8 mouse cellular contexts compared by ENCODE assay signal in genomic region chr3:37687158-37687980, GRCm38 (mm10). TPM values are rescaled to one million over a fixed set of nuclear protein-coding genes. Genes with fewer than 3 reads are reported as not detected.
DNase-seq lines count a peak whose midpoint lies in the region; ATAC-seq and TF ChIP-seq lines count a peak whose summit lies in the region.

No protein-coding gene starts in this region.

- ATAC-seq in forebrain, embryonic 14.5 days: no peak
- peak; percentile 44; the same call in 1 of the 2 replicates for ATAC-seq in heart, postnatal 0 days (ENCODE audit: insufficient read depth, low read depth)
- ATAC-seq in midbrain, postnatal 0 days (ENCODE audit: low FRiP score): peak; percentile 62

- peak overlapping the region; percentile 39 for H3K4me3 ChIP-seq in brown adipose tissue, adult 24 weeks (ENCODE audit: insufficient read depth, low read depth, low read length)
- H3K4me3 ChIP-seq in forebrain, embryonic 14.5 days (ENCODE audit: low read depth, low read length): peak overlapping the region; percentile 19
- peak overlapping the region; percentile 49 for H3K4me3 ChIP-seq in heart, postnatal 0 days (ENCODE audit: low read depth, low read length)
- H3K4me3 ChIP-seq in midbrain, postnatal 0 days (ENCODE audit: low read depth, low read length): peak overlapping the region; percentile 30
- peak overlapping the region; percentile 73 for H3K4me3 ChIP-seq in testis, adult 2 months (ENCODE audit: control insufficient read depth, low read depth, low read length)

- peak overlapping the region; percentile 40 for H3K9ac ChIP-seq in forebrain, embryonic 14.5 days (ENCODE audit: low read length)
- H3K9ac ChIP-seq in heart, postnatal 0 days (replicated peaks; ENCODE audit: low read depth, low read length): peak overlapping the region; percentile 53
- H3K9ac ChIP-seq in midbrain, postnatal 0 days (replicated peaks; ENCODE audit: low read length, poor library complexity, severe bottlenecking): peak overlapping the region; percentile 36; the same call in 1 of the 2 replicates

- no peak for TF ChIP-seq POLR2A in testis, adult 2 months (IDR thresholded peaks at IDR 0.05; ENCODE audit: control insufficient read depth, low read depth, low read length)

- WGBS in forebrain, embryonic 14.5 days: 30% methylated on average over 28 of the region's 28 CpGs
- 14% methylated on average over 28 of the region's 28 CpGs for WGBS in heart, postnatal 0 days
- WGBS in midbrain, postnatal 0 days: 23% methylated on average over 28 of the region's 28 CpGs

- H3K4me1 ChIP-seq in brown adipose tissue, adult 24 weeks (ENCODE audit: control insufficient read depth, insufficient read depth, insufficient read length, low read length): no peaks in the 10 kb centered on the region
- peaks cover 3% of the 10 kb centered on the region; the same call in 1 of the 2 replicates for H3K4me1 ChIP-seq in forebrain, embryonic 14.5 days (ENCODE audit: control insufficient read depth, insufficient read depth, low read length)
- no peaks in the 10 kb centered on the region for H3K4me1 ChIP-seq in heart, postnatal 0 days (ENCODE audit: control insufficient read depth, insufficient read depth)
- H3K4me1 ChIP-seq in midbrain, postnatal 0 days (ENCODE audit: insufficient read depth, low read length): peaks cover 4% of the 10 kb centered on the region; the same call in 1 of the 2 replicates
- H3K4me1 ChIP-seq in testis, adult 2 months (ENCODE audit: control insufficient read depth, insufficient read depth, low read length): peaks cover 19% of the 10 kb centered on the region

- H3K36me3 ChIP-seq in forebrain, embryonic 14.5 days (ENCODE audit: control insufficient read depth, insufficient read depth, low read length): no peaks in the 10 kb centered on the region
- no peaks in the 10 kb centered on the region for H3K36me3 ChIP-seq in heart, postnatal 0 days (replicated peaks; ENCODE audit: control insufficient read depth, insufficient read depth, low read length)
- no peaks in the 10 kb centered on the region for H3K36me3 ChIP-seq in midbrain, postnatal 0 days (ENCODE audit: insufficient read depth, low read length)
- H3K36me3 ChIP-seq in testis, adult 2 months (ENCODE audit: control insufficient read depth, insufficient read depth, low read length): no peaks in the 10 kb centered on the region

- TF ChIP-seq CTCF in heart, postnatal 0 days (IDR thresholded peaks at IDR 0.05; ENCODE audit: low read depth): no peak
- no peak for TF ChIP-seq CTCF in midbrain, postnatal 0 days (IDR thresholded peaks at IDR 0.05)
- TF ChIP-seq CTCF in testis, adult 2 months (IDR thresholded peaks at IDR 0.05; ENCODE audit: control insufficient read depth, insufficient read depth, insufficient replicate concordance, low read depth, low read length): no peak

- no peak overlapping the region for H3K27ac ChIP-seq in brown adipose tissue, adult 24 weeks (replicated peaks; ENCODE audit: low read depth, low read length)
- H3K27ac ChIP-seq in forebrain, embryonic 14.5 days (ENCODE audit: low read depth, low read length): no peak overlapping the region
- peak overlapping the region; percentile 49; the same call in 1 of the 2 replicates for H3K27ac ChIP-seq in heart, postnatal 0 days (ENCODE audit: low read depth)
- H3K27ac ChIP-seq in midbrain, postnatal 0 days (ENCODE audit: low read depth, low read length): no peak overlapping the region
- H3K27ac ChIP-seq in testis, adult 2 months (ENCODE audit: control insufficient read depth, insufficient read depth, low read depth, low read length): peak overlapping the region; percentile 71

- TF ChIP-seq EP300 in heart, postnatal 0 days (IDR thresholded peaks at IDR 0.05; ENCODE audit: low read depth): no peak

- H3K4me2 ChIP-seq in forebrain, embryonic 14.5 days (ENCODE audit: low read length): peak overlapping the region; percentile 46
- H3K4me2 ChIP-seq in heart, postnatal 0 days (ENCODE audit: low read depth, low read length): peak overlapping the region; percentile 70
- peak overlapping the region; percentile 58 for H3K4me2 ChIP-seq in midbrain, postnatal 0 days (ENCODE audit: low read depth, low read length, poor library complexity, severe bottlenecking)

- H3K9me3 ChIP-seq in forebrain, embryonic 14.5 days (replicated peaks; ENCODE audit: control insufficient read depth, low read length): no peaks in the 10 kb centered on the region
- no peaks in the 10 kb centered on the region for H3K9me3 ChIP-seq in heart, postnatal 0 days (replicated peaks; ENCODE audit: control insufficient read depth, low read length)
- no peaks in the 10 kb centered on the region for H3K9me3 ChIP-seq in midbrain, postnatal 0 days (ENCODE audit: low read length)

- H3K27me3 ChIP-seq in forebrain, embryonic 14.5 days (replicated peaks; ENCODE audit: control insufficient read depth, insufficient read depth, low read length): no peaks in the 10 kb centered on the region
- no peaks in the 10 kb centered on the region for H3K27me3 ChIP-seq in heart, postnatal 0 days (ENCODE audit: control insufficient read depth, insufficient read depth, low read length)
- no peaks in the 10 kb centered on the region for H3K27me3 ChIP-seq in midbrain, postnatal 0 days (ENCODE audit: insufficient read depth, low read length)
- H3K27me3 ChIP-seq in testis, adult 2 months (ENCODE audit: control insufficient read depth, insufficient read depth, low read length): no peaks in the 10 kb centered on the region

- peak; percentile 25 to 30 for DNase-seq in B cell, adult 2 months
- DNase-seq in forebrain, embryonic 14.5 days (ENCODE audit: low spot score): peak; percentile 32
- peak; percentile 39 for DNase-seq in heart, postnatal 0 days (ENCODE audit: low spot score)
- peak; percentile 74 for DNase-seq in kidney, postnatal 14 days
- DNase-seq in liver: peak; percentile 39
- peak; percentile 25 for DNase-seq in midbrain, postnatal 0 days (ENCODE audit: low spot score)

RNA-seq across cellular contexts. Expression of gene Gm5148, which starts 36.9 kb away (rescaled TPM):
- 1.4 TPM in 1 of 2 replicates, not detected in the other for polyA plus RNA-seq in brown adipose tissue, adult 24 weeks (2012; ENCODE audit: insufficient read depth, insufficient read length, missing spikeins)
- 7.4 and 8.8 TPM in 2 replicates for polyA plus RNA-seq in forebrain, embryonic 14.5 days (2014; fragmentation: Nextera tagmentation; extraction: Ambion mirVana)
- not detected in 2 replicates for total RNA-seq in heart, postnatal 0 days (2014; rRNA removed; ENCODE audit: low replicate concordance)
- polyA plus RNA-seq in heart, postnatal 0 days (2015; fragmentation: Nextera tagmentation; extraction: Ambion mirVana): 1.8 and 2.0 TPM in 2 replicates
- 13.3 and 15.7 TPM in 2 replicates for total RNA-seq in midbrain, postnatal 0 days (2014; rRNA removed)
- polyA plus RNA-seq in midbrain, postnatal 0 days (2015; fragmentation: Nextera tagmentation; extraction: Ambion mirVana): 17.5 and 17.8 TPM in 2 replicates
- polyA plus RNA-seq in testis, adult 2 months (2012; rRNA removed): 0.93 and 1.8 TPM in 2 replicates

RNA-seq across cellular contexts. Expression of gene Spry1, which starts 47.6 kb away (rescaled TPM):
- polyA plus RNA-seq in brown adipose tissue, adult 24 weeks (2012; ENCODE audit: insufficient read depth, insufficient read length, missing spikeins): 9.2 and 11.4 TPM in 2 replicates
- 6.0 and 7.3 TPM in 2 replicates for polyA plus RNA-seq in forebrain, embryonic 14.5 days (2014; fragmentation: Nextera tagmentation; extraction: Ambion mirVana)
- total RNA-seq in heart, postnatal 0 days (2014; rRNA removed; ENCODE audit: low replicate concordance): 39.2 and 39.6 TPM in 2 replicates
- 4.8 and 5.4 TPM in 2 replicates for polyA plus RNA-seq in heart, postnatal 0 days (2015; fragmentation: Nextera tagmentation; extraction: Ambion mirVana)
- total RNA-seq in midbrain, postnatal 0 days (2014; rRNA removed): 24.9 and 31.9 TPM in 2 replicates
- 5.9 TPM in 2 replicates for polyA plus RNA-seq in midbrain, postnatal 0 days (2015; fragmentation: Nextera tagmentation; extraction: Ambion mirVana)
- polyA plus RNA-seq in testis, adult 2 months (2012; rRNA removed): 4.3 and 4.6 TPM in 2 replicates

Comparison
In these comparisons a context has a peak if more than half of its experiments do, and no peak if none do; other contexts are left out.
1. H3K27ac ChIP-seq: peak in heart, postnatal 0 days (single experiment) and testis, adult 2 months (single experiment); none in brown adipose tissue, adult 24 weeks (single experiment), forebrain, embryonic 14.5 days (single experiment) and midbrain, postnatal 0 days (single experiment).
2. H3K4me3 ChIP-seq: peak in every context shown above with its lines; median percentile 73 in testis, adult 2 months; 49 in heart, postnatal 0 days; 39 in brown adipose tissue, adult 24 weeks; 30 in midbrain, postnatal 0 days; 19 in forebrain, embryonic 14.5 days.
3. Peak in every context shown above with its lines, with median percentiles within 50 percentile points of each other: DNase-seq, H3K4me2 ChIP-seq and H3K9ac ChIP-seq.